Mouse (Mus musculus): ENCODE results near the gene Tbce. TPM values are rescaled to one million over a fixed set of nuclear protein-coding genes. Genes with fewer than 3 reads are reported as not detected.
A peak's percentile ranks its signal among the peaks of the same experiment; 100 is the strongest.

Tbce gene
- total and polyA plus RNA-seq, 3 experiments, result 27.2 to 82.1 (median 54.4) TPM

DNA sequence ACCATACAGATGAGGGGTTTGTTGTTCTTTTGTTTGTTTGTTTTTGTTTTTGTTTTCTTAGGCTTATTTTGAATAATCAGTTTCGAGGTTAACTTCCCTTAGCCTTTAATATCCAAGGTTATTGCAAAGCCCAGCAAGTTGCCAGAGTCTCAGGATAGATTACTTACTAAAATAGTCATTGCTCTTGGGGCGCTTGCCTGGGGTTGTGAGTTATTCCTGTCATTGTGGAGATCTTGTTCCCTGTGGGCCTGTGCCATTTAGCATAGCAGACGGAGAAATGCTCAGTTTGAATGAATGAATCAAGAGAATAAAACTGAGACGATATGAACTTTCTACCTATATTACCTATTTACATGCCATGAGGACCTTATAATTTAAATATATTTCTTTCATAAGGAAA lies 79.2 kb downstream of the Tbce start:
- Histone ChIP-seq H3K4me2 (ENCODE audit: insufficient read depth, low read depth, poor library complexity, severe bottlenecking) (no peak overlapping the region), H3K4me1 (ENCODE audit: control insufficient read depth in 1 of 2, insufficient read depth in 2 of 2) (peaks cover 8 to 56% of the 10 kb centered on the region in 2 experiments; a peak in 3 of 4 replicates), H3K9me3 (replicated peaks; ENCODE audit: low read length) (no peaks in the 10 kb centered on the region), H3K4me3 (replicated peaks in 1 of 3; ENCODE audit: low read depth in 2 of 3, low read length in 2 of 3, poor library complexity in 1 of 3) (no peak overlapping the region), H3K9ac (ENCODE audit: insufficient read depth, low read depth) (no peak overlapping the region), H3K27ac (ENCODE audit: insufficient read depth, low read depth) (no peak overlapping the region), H3K36me3 (replicated peaks in 1 of 2; ENCODE audit: control insufficient read depth in 1 of 2, insufficient read depth in 1 of 2, low read length in 1 of 2) (peaks cover 5 to 28% of the 10 kb centered on the region in 2 experiments), H3K27me3 (replicated peaks) (no peaks in the 10 kb centered on the region), H3K79me2 (replicated peaks; ENCODE audit: control insufficient read depth, extremely low read depth, insufficient read depth, poor library complexity, severe bottlenecking) (peaks cover 56% of the 10 kb centered on the region)
- in situ Hi-C loops (cut with MboI; ENCODE audit: low pct_ligation_motif_present, low pct_unique_long_range_greater_than_20kb, low sequenced_read_pairs) (no loop called here), dilution Hi-C loops (cut with MboI; ENCODE audit: extremely low pct_ligation_motif_present, extremely low pct_unique_long_range_greater_than_20kb, low sequenced_read_pairs) (no loop called here)
- TF ChIP-seq TBP (conservative IDR thresholded peaks at IDR 0.05; ENCODE audit: low read depth, low read length), result no peak
- no peak for TF ChIP-seq MXI1 (IDR thresholded peaks at IDR 0.05; ENCODE audit: low read depth, low read length)
- no peak for TF ChIP-seq IRF4 (IDR thresholded peaks at IDR 0.05; ENCODE audit: low read depth, low read length)
- TF ChIP-seq ETS1 (conservative IDR thresholded peaks at IDR 0.05; ENCODE audit: low read depth, low read length), result no peak
- no peak for DNase-seq (ENCODE audit: extremely low read depth)

DNA sequence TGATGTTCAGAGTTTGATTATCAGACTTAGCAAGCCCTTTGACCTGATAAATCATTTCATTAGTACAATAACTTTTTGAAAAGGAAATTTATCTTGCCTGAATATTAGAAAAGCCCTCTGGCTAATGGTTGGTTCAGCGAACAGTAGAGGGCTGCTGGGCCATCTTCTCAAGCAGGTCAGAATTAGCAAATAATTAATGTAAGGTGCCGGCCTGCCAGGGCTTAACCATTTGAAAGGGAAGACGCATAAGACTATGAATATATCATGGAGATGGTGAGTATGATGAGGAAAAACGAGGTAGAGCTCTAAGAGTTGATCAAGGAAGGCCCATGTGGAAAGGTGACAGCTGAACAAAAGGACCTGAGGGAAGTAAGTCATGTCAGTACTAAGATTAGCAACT lies 82.8 kb downstream of the Tbce start:
- H3K36me3 ChIP-seq (replicated peaks in 1 of 2; ENCODE audit: control insufficient read depth in 1 of 2, insufficient read depth in 1 of 2, low read length in 1 of 2), result peaks cover 0 to 21% of the 10 kb centered on the region in 2 experiments
- H3K4me3 ChIP-seq (replicated peaks in 1 of 3; ENCODE audit: low read depth in 2 of 3, low read length in 2 of 3, poor library complexity in 1 of 3), result no peak overlapping the region
- no peak for DNase-seq (ENCODE audit: extremely low read depth)
- no peak overlapping the region for H3K27ac ChIP-seq (ENCODE audit: insufficient read depth, low read depth)
- no peaks in the 10 kb centered on the region for H3K27me3 ChIP-seq (replicated peaks)
- no peak for TF ChIP-seq CHD2 (IDR thresholded peaks at IDR 0.05; ENCODE audit: low read length)
- TF ChIP-seq MAZ (IDR thresholded peaks at IDR 0.05; ENCODE audit: low read depth, low read length), result no peak
- no peak for TF ChIP-seq BHLHE40 (IDR thresholded peaks at IDR 0.05; ENCODE audit: low read depth, low read length)
- H3K4me2 ChIP-seq (ENCODE audit: insufficient read depth, low read depth, poor library complexity, severe bottlenecking), result peak overlapping the region; percentile 18; the same call in 1 of the 2 replicates
- peaks cover 39% of the 10 kb centered on the region for H3K79me2 ChIP-seq (replicated peaks; ENCODE audit: control insufficient read depth, extremely low read depth, insufficient read depth, poor library complexity, severe bottlenecking)
- no peak overlapping the region for H3K9ac ChIP-seq (ENCODE audit: insufficient read depth, low read depth)
- in situ Hi-C loops (cut with MboI; ENCODE audit: low pct_ligation_motif_present, low pct_unique_long_range_greater_than_20kb, low sequenced_read_pairs), result no loop called here
- H3K4me1 ChIP-seq (ENCODE audit: control insufficient read depth in 1 of 2, insufficient read depth in 2 of 2), result peaks cover 8 to 56% of the 10 kb centered on the region in 2 experiments; a peak in 3 of 4 replicates
- dilution Hi-C loops (cut with MboI; ENCODE audit: extremely low pct_ligation_motif_present, extremely low pct_unique_long_range_greater_than_20kb, low sequenced_read_pairs), result no loop called here
- H3K9me3 ChIP-seq (replicated peaks; ENCODE audit: low read length), result no peaks in the 10 kb centered on the region

DNA sequence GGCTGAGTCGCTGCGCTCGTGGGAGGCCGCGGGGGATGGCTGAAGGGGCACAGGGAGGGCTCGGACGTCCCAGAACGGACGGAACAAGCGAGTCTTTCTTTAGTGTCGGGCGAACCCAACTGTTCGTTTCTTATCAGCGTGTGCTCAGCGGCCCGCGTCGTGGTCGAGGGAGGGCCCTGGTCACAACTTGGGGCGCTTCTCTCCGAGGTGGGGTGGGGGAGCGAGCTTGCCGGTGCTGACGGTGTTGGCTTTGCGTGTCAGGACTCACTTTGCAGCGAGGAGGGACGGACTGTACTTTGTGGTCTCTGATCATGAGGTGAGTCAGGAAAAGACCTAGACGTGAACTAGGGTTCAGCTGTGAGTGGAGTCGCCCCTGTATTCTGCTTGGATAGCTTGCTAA lies 84.5 kb downstream of the Tbce start:
- Histone ChIP-seq H3K36me3 (replicated peaks in 1 of 2; ENCODE audit: control insufficient read depth in 1 of 2, insufficient read depth in 1 of 2, low read length in 1 of 2) (peaks cover 0 to 31% of the 10 kb centered on the region in 2 experiments), H3K27me3 (replicated peaks) (no peaks in the 10 kb centered on the region), H3K9ac (ENCODE audit: insufficient read depth, low read depth) (peak overlapping the region; percentile 70), H3K4me1 (ENCODE audit: control insufficient read depth in 1 of 2, insufficient read depth in 2 of 2) (peaks cover 5 to 40% of the 10 kb centered on the region in 2 experiments; a peak in 3 of 4 replicates), H3K79me2 (replicated peaks; ENCODE audit: control insufficient read depth, extremely low read depth, insufficient read depth, poor library complexity, severe bottlenecking) (peaks cover 29% of the 10 kb centered on the region), H3K4me2 (ENCODE audit: insufficient read depth, low read depth, poor library complexity, severe bottlenecking) (peak overlapping the region; percentile 71), H3K4me3 (replicated peaks in 1 of 3; ENCODE audit: low read depth in 2 of 3, low read length in 2 of 3, poor library complexity in 1 of 3) (peak overlapping the region; percentile 83 to 95 (median 88)), H3K9me3 (replicated peaks; ENCODE audit: low read length) (no peaks in the 10 kb centered on the region), H3K27ac (ENCODE audit: insufficient read depth, low read depth) (peak overlapping the region; percentile 23)
- peak; percentile 25 for DNase-seq (ENCODE audit: extremely low read depth)
- no peak for TF ChIP-seq MAZ (IDR thresholded peaks at IDR 0.05; ENCODE audit: low read depth, low read length)
- TF ChIP-seq CHD2 (IDR thresholded peaks at IDR 0.05; ENCODE audit: low read length), result 0 out of 2 replicates have a peak, but pooled peaks have one; percentile 1
- dilution Hi-C loops (cut with MboI; ENCODE audit: extremely low pct_ligation_motif_present, extremely low pct_unique_long_range_greater_than_20kb, low sequenced_read_pairs) (no loop called here), in situ Hi-C loops (cut with MboI; ENCODE audit: low pct_ligation_motif_present, low pct_unique_long_range_greater_than_20kb, low sequenced_read_pairs) (no loop called here)
